Mouse (Mus musculus): ENCODE data around the gene Rtn4r.

Gene Rtn4r

DNA sequence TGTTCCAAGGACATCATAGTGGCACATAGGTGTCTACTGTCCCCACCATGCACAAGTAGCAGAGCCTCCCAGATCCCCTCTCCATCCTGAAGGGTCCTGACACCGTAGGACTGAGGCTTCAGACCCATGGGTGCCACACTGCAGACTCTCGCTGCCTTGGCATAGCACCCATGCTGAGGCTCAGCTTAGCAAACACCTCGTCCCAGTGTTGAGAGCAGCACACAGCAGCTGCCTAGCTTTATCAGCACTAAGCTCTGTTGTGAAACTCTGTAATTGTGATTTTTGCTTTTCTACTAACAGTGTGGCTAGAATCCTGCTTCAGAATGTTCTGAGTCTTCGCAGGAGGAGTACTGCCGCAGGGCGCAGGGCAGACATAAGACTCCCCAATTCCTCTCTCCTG lies 70.4 kb downstream of the Rtn4r start:
- DNase-seq: no peak

DNA sequence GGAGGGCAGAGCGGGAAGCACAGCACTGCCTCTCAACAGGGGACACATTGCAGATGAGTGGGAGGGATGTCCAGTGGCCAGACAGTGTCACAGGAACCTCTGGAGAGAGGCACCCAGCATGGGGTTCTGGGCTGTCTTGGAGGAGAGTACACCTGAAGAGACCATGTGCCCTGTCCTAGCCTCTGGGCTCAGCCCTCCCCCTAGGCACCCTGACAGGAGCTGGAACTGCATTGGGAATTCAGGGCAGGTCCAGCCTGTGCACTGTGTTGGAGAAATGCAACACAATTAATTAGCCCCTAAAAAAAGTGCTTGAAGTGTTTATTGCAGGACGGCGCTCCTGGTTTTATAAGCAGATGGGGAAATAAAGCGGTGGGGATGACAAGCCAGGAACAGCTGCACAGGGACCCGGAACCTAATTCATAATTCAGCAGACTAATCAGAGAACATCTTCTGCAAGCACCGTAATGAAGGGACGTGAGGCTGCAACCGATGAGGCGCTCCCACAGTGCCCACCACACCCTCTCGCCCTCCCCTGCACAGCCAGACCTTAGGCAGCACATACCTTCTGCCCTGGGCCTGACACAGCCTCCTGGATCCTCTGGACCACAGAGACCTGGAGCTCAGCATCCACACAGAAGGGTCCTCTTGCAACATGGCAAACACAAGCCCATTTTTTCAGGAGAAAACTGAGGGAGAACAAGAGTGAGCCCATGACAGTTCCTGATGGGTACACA lies 71.1 kb downstream of the Rtn4r start:
- DNase-seq: no peak

DNA sequence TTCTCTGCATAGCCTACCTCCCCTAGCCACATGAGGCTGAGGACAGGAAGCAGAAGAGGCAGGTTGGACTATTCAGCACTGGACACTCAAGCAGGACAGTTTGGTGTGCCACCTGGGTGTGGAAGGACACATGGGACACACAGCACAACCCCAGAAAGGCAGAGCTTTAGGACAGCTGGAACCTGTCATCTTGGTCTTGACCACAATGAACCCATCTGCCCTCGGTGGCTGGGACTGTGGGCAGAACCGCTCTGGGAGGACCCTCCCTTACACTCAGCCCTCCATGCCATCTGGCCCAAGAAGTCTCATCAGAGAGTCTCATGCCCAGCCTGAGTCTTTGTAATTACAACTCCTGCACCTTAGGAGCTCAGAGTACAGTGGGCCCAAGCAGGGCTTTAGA lies 72.6 kb downstream of the Rtn4r start:
- no peak for DNase-seq

DNA sequence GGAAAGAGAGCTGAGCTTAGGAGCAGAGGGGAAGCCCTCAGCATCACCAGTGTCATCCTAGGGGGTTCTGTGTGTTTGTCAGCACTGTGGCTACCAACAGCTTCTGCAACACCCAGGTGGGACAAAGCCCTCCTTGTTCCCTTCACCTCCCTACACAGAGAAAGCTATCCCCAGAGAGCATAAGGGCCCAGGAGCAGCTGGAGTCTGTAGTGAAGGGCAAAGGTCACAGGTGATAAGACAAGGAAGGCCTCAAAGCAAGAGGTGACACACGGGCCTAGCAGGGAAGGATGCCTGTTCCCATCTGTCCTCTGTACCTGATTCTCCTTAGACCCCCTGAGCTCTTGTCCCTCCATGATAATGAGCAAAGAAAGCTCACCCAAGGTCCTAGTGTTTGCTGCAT lies 74.2 kb downstream of the Rtn4r start:
- no peak for DNase-seq

Measured in lung, adult 18-20 months (tissue).